Mouse (Mus musculus) heart, postnatal 10 days (tissue): ENCODE data around the gene Cds2. TPM values are rescaled to one million over a fixed set of nuclear protein-coding genes. Genes with fewer than 3 reads are reported as not detected.
"Not testable (repeated sequence)": the region's sequence is repeated elsewhere in the genome, so short reads cannot be mapped to it uniquely, and the experiment has no call there.

ENCODE experiments used
- DNase-seq, 2 experiments: peaks; one replicate each; pipeline ENCODE4 v3.0.0; 2021
- intact Hi-C: fragments of 180-260 bp; cut with DNase I; formaldehyde crosslinking; loops from one replicate; pipeline ENCODE4 v1.15.1; 2025
- total RNA-seq, 2 experiments: library from RNA; stranded (reverse); gene quantifications; 2 replicates each; pipeline ENCODE4 v1.2.3; 2021

Gene Cds2
- total RNA-seq, 2 experiments from 2014 or later: 82.3 to 85.3 TPM

GRCm38 (mm10) chr2:132285722-132286121 lies 22.8 kb downstream of the Cds2 start:
- DNase-seq: not testable (repeated sequence)

GRCm38 (mm10) chr2:132286376-132287076 lies 23.6 kb downstream of the Cds2 start:
- intact Hi-C loops: no loop called here
- DNase-seq: peak; percentile 74 to 77

More at GRCm38 (mm10) chr2:132285722-132286121, 22.8 kb downstream of the Cds2 start:
- intact Hi-C loops: not testable (repeated sequence)

- DNase-seq, intact Hi-C loops: not testable (repeated sequence)
Observed at GRCm38 (mm10) chr2:132289213-132289612, 26.3 kb downstream of the Cds2 start.

- intact Hi-C loops: no loop called here
- no peak for DNase-seq
Observed at GRCm38 (mm10) chr2:132290808-132291207, 27.9 kb downstream of the Cds2 start.

- peak in 1 of 2 experiments; percentile 44 for DNase-seq
- intact Hi-C loops: no loop called here
Observed at GRCm38 (mm10) chr2:132291265-132291664, 28.3 kb downstream of the Cds2 start.

GRCm38 (mm10) chr2:132292083-132292482 lies 29.1 kb downstream of the Cds2 start:
- intact Hi-C loops: no loop called here
- DNase-seq: peak; percentile 75 to 79

- DNase-seq: no peak
- intact Hi-C loops: no loop called here
Observed at GRCm38 (mm10) chr2:132293694-132294450, 30.9 kb downstream of the Cds2 start.

- no peak for DNase-seq
- intact Hi-C loops: no loop called here
Observed at GRCm38 (mm10) chr2:132298250-132298649, 35.3 kb downstream of the Cds2 start.

- intact Hi-C loops: no loop called here
- no peak for DNase-seq
Observed at GRCm38 (mm10) chr2:132301436-132301835, 38.5 kb downstream of the Cds2 start.

- intact Hi-C loops: no loop called here
Observed at GRCm38 (mm10) chr2:132305165-132305564, 42.2 kb downstream of the Cds2 start.

GRCm38 (mm10) chr2:132305988-132306387 lies 43.0 kb downstream of the Cds2 start:
- DNase-seq: no peak
- intact Hi-C loops: no loop called here

More at GRCm38 (mm10) chr2:132305165-132305564, 42.2 kb downstream of the Cds2 start:
- no peak for DNase-seq

- no peak for DNase-seq
- intact Hi-C loops: no loop called here
Observed at GRCm38 (mm10) chr2:132307213-132307843, 44.4 kb downstream of the Cds2 start.

- no peak for DNase-seq
- intact Hi-C loops: loop anchor here (2.0 kb wide), 1 partner anchor 46 kb away; the partner anchor contains the start of gene Cds2
Observed at GRCm38 (mm10) chr2:132308829-132309228, 45.9 kb downstream of the Cds2 start.

- intact Hi-C loops: loop anchor here (2.0 kb wide), 1 partner anchor 47 kb away; the partner anchor contains the start of gene Cds2
- DNase-seq: no peak
Observed at GRCm38 (mm10) chr2:132309398-132309930, 46.5 kb downstream of the Cds2 start.

GRCm38 (mm10) chr2:132312616-132313015 lies 49.7 kb downstream of the Cds2 start:
- intact Hi-C loops: loop anchor here (10.0 kb wide), 1 partner anchor 402 kb away; no protein-coding TSS in a partner anchor
- DNase-seq: no peak

- DNase-seq: no peak
- intact Hi-C loops: loop anchor here (10.0 kb wide), 1 partner anchor 401 kb away; no protein-coding TSS in a partner anchor
Observed at GRCm38 (mm10) chr2:132313568-132313967, 50.6 kb downstream of the Cds2 start.

- not testable (repeated sequence) for DNase-seq
- intact Hi-C loops: loop anchor here (10.0 kb wide), 1 partner anchor 401 kb away; no protein-coding TSS in a partner anchor
Observed at GRCm38 (mm10) chr2:132314057-132314456, 51.1 kb downstream of the Cds2 start.

- intact Hi-C loops: loop anchor here (1.0 to 10.0 kb wide), 4 partner anchors 53 to 591 kb away; partner anchors contain the start of gene Cds2
- DNase-seq: peak; percentile 74 to 80
Observed at GRCm38 (mm10) chr2:132316041-132316808, 53.3 kb downstream of the Cds2 start.

- DNase-seq: no peak
- intact Hi-C loops: loop anchor here (2.0 to 10.0 kb wide), 3 partner anchors 54 to 590 kb away; partner anchors contain the start of gene Cds2
Observed at GRCm38 (mm10) chr2:132317178-132317577, 54.2 kb downstream of the Cds2 start.

GRCm38 (mm10) chr2:132320516-132320915 lies 57.6 kb downstream of the Cds2 start:
- intact Hi-C loops: no loop called here
- DNase-seq: no peak
